In genomic region chr8:70104506-70104905, GRCm38 (mm10) we compare ENCODE assay signal across 9 mouse cellular contexts. TPM values are rescaled to one million over a fixed set of nuclear protein-coding genes. Genes with fewer than 3 reads are reported as not detected.
DNase-seq lines count a peak whose midpoint lies in the region; ATAC-seq and TF ChIP-seq lines count a peak whose summit lies in the region.
"Had no signal": no experiment of that assay in that cellular context is flagged by ENCODE, and none has a peak within 500 bp of the region (broad histone marks: within the 10 kb centered on the region; RNA-seq: fewer than 3 reads in every experiment).

No protein-coding gene starts in this region.

- no peak overlapping the region for H3K4me2 ChIP-seq in heart, embryonic 12.5 days
- H3K4me2 ChIP-seq in intestine, embryonic 15.5 days (replicated peaks): no peak overlapping the region

- no peak overlapping the region for H3K4me3 ChIP-seq in heart, embryonic 12.5 days
- no peak overlapping the region for H3K4me3 ChIP-seq in G1E (ENCODE audit: low read depth, low read length)
- H3K4me3 ChIP-seq in intestine, embryonic 15.5 days (replicated peaks): no peak overlapping the region
- H3K4me3 ChIP-seq: erythroblast, embryonic 14.5 days had no signal

- no peaks in the 10 kb centered on the region for H3K36me3 ChIP-seq in heart, embryonic 12.5 days
- H3K36me3 ChIP-seq in G1E (replicated peaks): no peaks in the 10 kb centered on the region
- H3K36me3 ChIP-seq in intestine, embryonic 15.5 days: no peaks in the 10 kb centered on the region

- 13% methylated on average over 6 of the region's 6 CpGs for WGBS in heart, embryonic 12.5 days
- 13% methylated on average over 6 of the region's 6 CpGs for WGBS in intestine, embryonic 15.5 days

- intact Hi-C loops in heart, postnatal 10 days (cut with DNase I): loop anchor here (1.0 to 5.0 kb wide), 3 partner anchors 18 to 118 kb away; no protein-coding TSS in a partner anchor

- peak; percentile 48 to 62 for DNase-seq in heart, postnatal 10 days
- peak; percentile 31 for DNase-seq in G1E (ENCODE audit: low spot score)
- peak; percentile 55 to 73 for DNase-seq in cerebellum, postnatal 25 days
- DNase-seq in lung, postnatal 36 days: peak; percentile 34
- peak; percentile 57 for DNase-seq in testis, postnatal 10 days (ENCODE audit: low spot score)
- DNase-seq in ovary, postnatal 14 days (ENCODE audit: low spot score): no peak

- no peak overlapping the region for H3K27ac ChIP-seq in heart, embryonic 12.5 days (ENCODE audit: poor library complexity, severe bottlenecking)
- H3K27ac ChIP-seq in intestine, embryonic 15.5 days: no peak overlapping the region

- H3K9ac ChIP-seq in heart, embryonic 12.5 days: no peak overlapping the region
- no peak overlapping the region for H3K9ac ChIP-seq in intestine, embryonic 15.5 days

- TF ChIP-seq CTCF in G1E (IDR thresholded peaks at IDR 0.05; ENCODE audit: low read depth, low read length): no peak

- no peaks in the 10 kb centered on the region for H3K9me3 ChIP-seq in heart, embryonic 12.5 days (replicated peaks)
- H3K9me3 ChIP-seq in G1E (replicated peaks): no peaks in the 10 kb centered on the region
- H3K9me3 ChIP-seq in intestine, embryonic 15.5 days: no peaks in the 10 kb centered on the region

- peaks cover 6% of the 10 kb centered on the region; the same call in 1 of the 2 replicates for H3K4me1 ChIP-seq in heart, embryonic 12.5 days (replicated peaks)
- peaks cover 6% of the 10 kb centered on the region; the same call in 1 of the 2 replicates for H3K4me1 ChIP-seq in G1E (ENCODE audit: insufficient read depth, low read depth, low read length)
- no peaks in the 10 kb centered on the region for H3K4me1 ChIP-seq in intestine, embryonic 15.5 days (replicated peaks)

- ATAC-seq in heart, embryonic 12.5 days (ENCODE audit: insufficient number of reproducible peaks, low FRiP score): no peak; the same call in 1 of the 2 replicates
- no peak for ATAC-seq in G1E (ENCODE audit: extremely low read depth, insufficient number of reproducible peaks, low FRiP score, poor library complexity, severe bottlenecking)
- ATAC-seq in intestine, embryonic 15.5 days: peak; percentile 63; the same call in 1 of the 2 replicates

- H3K27me3 ChIP-seq in heart, embryonic 12.5 days (replicated peaks): peaks cover 60% of the 10 kb centered on the region
- H3K27me3 ChIP-seq in G1E (ENCODE audit: insufficient read depth, low read length): peaks cover 11% of the 10 kb centered on the region
- H3K27me3 ChIP-seq in intestine, embryonic 15.5 days (replicated peaks): peaks cover 5% of the 10 kb centered on the region

RNA-seq across cellular contexts. Expression of gene Ncan, which starts 16.2 kb away (rescaled TPM):
- total RNA-seq in heart, postnatal 10 days (2021): under 1 TPM in 1 of 2 experiments, not detected in 1; 0.19 TPM
- 0.17 and 0.31 TPM in 2 replicates for polyA plus RNA-seq in heart, embryonic 12.5 days (2016; fragmentation: Nextera tagmentation; extraction: Ambion mirVana)
- total RNA-seq in G1E (2014; fragmentation: Nextera tagmentation) (not detected in 2 replicates), G1E (2017) (0.05 TPM in 1 of 2 replicates, not detected in the other)
- polyA plus RNA-seq in G1E (2012): not detected in 2 replicates
- polyA plus RNA-seq in intestine, embryonic 15.5 days (2015; fragmentation: Nextera tagmentation; extraction: Ambion mirVana): 1.6 and 1.7 TPM in 2 replicates
- polyA plus RNA-seq: erythroblast, embryonic 14.5 days had no signal

RNA-seq across cellular contexts. Expression of gene Hapln4, which starts 21.2 kb away (rescaled TPM):
- not detected for total RNA-seq in heart, postnatal 10 days (2021)
- polyA plus RNA-seq in heart, embryonic 12.5 days (2016; fragmentation: Nextera tagmentation; extraction: Ambion mirVana): 0.11 and 0.24 TPM in 2 replicates
- total RNA-seq in G1E (2014; fragmentation: Nextera tagmentation) (not detected in 2 replicates), G1E (2017) (0.05 TPM in 1 of 2 replicates, not detected in the other)
- not detected in 2 replicates for polyA plus RNA-seq in G1E (2012)
- polyA plus RNA-seq in intestine, embryonic 15.5 days (2015; fragmentation: Nextera tagmentation; extraction: Ambion mirVana): 0.06 and 0.11 TPM in 2 replicates
- polyA plus RNA-seq: erythroblast, embryonic 14.5 days had no signal

RNA-seq across cellular contexts. Expression of gene Nr2c2ap, which starts 26.6 kb away (rescaled TPM):
- total RNA-seq in heart, postnatal 10 days (2021): 10 to 100 TPM; 10.9 to 12.8 TPM
- polyA plus RNA-seq in heart, embryonic 12.5 days (2016; fragmentation: Nextera tagmentation; extraction: Ambion mirVana): 28.5 and 29.1 TPM in 2 replicates
- total RNA-seq in G1E (2014; fragmentation: Nextera tagmentation) (10.6 and 12.0 TPM in 2 replicates), G1E (2017) (6.7 and 8.5 TPM in 2 replicates)
- 12.0 and 19.4 TPM in 2 replicates for polyA plus RNA-seq in G1E (2012)
- 47.4 and 48.9 TPM in 2 replicates for polyA plus RNA-seq in intestine, embryonic 15.5 days (2015; fragmentation: Nextera tagmentation; extraction: Ambion mirVana)

RNA-seq across cellular contexts. Expression of gene Tm6sf2, which starts 31.8 kb away (rescaled TPM):
- total RNA-seq in heart, postnatal 10 days (2021): under 1 TPM; 0.77 to 0.94 TPM
- polyA plus RNA-seq in heart, embryonic 12.5 days (2016; fragmentation: Nextera tagmentation; extraction: Ambion mirVana): 1.3 and 1.6 TPM in 2 replicates
- total RNA-seq in G1E (2014; fragmentation: Nextera tagmentation) (not detected in 2 replicates), G1E (2017) (0.38 and 1.1 TPM in 2 replicates)
- 0.07 and 0.23 TPM in 2 replicates for polyA plus RNA-seq in G1E (2012)
- 42.8 and 52.6 TPM in 2 replicates for polyA plus RNA-seq in intestine, embryonic 15.5 days (2015; fragmentation: Nextera tagmentation; extraction: Ambion mirVana)
- polyA plus RNA-seq: erythroblast, embryonic 14.5 days had no signal

RNA-seq across cellular contexts. Expression of gene Rfxank, which starts 34.4 kb away (rescaled TPM):
- total RNA-seq in heart, postnatal 10 days (2021): 10 to 100 TPM; 20.7 to 22.4 TPM
- polyA plus RNA-seq in heart, embryonic 12.5 days (2016; fragmentation: Nextera tagmentation; extraction: Ambion mirVana): 17.7 and 18.7 TPM in 2 replicates
- total RNA-seq in G1E (2014; fragmentation: Nextera tagmentation) (11.9 and 12.6 TPM in 2 replicates), G1E (2017) (7.2 and 13.2 TPM in 2 replicates)
- polyA plus RNA-seq in G1E (2012): 4.9 and 6.0 TPM in 2 replicates
- polyA plus RNA-seq in intestine, embryonic 15.5 days (2015; fragmentation: Nextera tagmentation; extraction: Ambion mirVana): 11.7 and 12.3 TPM in 2 replicates
